Mouse (Mus musculus): ENCODE data around the gene Plcxd3.
A peak's percentile ranks its signal among the peaks of the same experiment; 100 is the strongest.

Plcxd3 gene

DNA sequence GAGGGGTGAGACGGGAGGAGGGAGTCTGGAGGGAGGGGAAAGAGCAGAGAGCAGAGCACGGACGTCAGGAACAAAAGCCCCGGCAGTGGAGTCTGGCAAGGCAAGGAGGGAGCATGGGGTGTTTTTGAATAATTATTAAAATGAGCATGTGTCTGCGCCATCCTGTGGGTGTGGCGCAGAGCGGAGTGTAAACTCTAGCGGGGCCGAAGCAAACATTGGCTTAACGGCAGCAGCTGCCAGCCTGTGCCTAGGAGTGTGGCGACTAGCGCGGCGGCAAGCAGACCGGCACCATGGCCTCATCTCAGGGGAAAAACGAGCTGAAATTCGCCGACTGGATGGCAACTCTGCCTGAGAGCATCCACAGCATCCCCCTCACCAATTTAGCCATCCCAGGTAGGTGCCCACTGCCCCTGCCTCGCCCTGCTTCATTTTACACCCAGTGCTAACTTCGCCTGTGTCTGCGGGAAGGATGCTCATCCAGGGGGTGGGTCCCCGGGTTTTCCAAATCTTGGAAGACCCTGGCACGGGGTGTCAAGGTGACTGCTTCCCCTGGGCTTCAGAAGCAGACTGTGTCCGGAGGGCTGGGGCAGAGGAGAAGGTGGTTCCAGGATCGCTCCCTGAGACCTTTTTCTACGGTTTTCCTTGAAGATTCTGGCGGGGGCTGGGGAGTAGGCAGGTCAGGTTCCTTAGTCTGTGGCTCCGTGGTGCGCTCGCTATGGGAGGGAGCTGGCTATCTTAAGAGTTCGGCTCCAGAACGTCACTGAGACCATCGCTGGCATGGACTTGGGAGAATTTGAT is at the start of gene Plcxd3:
Gene Plcxd3 (plus strand): TSS at position 69 of the 798 bp plus-strand sequence.
- peak; percentile 47 to 55 for DNase-seq (ENCODE audit: low spot score in 2 of 2)

DNA sequence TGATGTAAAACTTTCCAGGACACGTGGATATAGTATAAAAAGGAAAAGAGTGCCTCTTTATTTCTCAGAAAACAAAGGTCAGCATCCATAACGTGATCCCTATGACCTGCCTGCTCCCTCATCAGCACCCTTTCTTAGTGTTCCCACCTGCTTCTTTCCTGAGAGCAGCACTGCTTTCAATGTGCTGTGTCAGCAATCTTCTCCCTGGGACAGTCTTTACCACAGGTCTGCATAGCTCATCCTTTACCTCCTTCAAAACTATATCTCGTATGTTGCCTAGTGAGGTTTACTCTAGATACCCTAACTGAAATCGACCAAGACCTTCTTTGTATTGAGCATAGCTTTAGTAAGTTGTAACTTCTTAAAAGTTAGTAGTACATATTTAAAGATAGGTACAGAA is 43.4 kb upstream of the Plcxd3 start:
- no peak for DNase-seq (ENCODE audit: low spot score in 2 of 2)

GRCm38 (mm10) chr15:4341620-4342019 is 33.7 kb upstream of the Plcxd3 start:
- no peak for DNase-seq (ENCODE audit: low spot score in 2 of 2)

DNA sequence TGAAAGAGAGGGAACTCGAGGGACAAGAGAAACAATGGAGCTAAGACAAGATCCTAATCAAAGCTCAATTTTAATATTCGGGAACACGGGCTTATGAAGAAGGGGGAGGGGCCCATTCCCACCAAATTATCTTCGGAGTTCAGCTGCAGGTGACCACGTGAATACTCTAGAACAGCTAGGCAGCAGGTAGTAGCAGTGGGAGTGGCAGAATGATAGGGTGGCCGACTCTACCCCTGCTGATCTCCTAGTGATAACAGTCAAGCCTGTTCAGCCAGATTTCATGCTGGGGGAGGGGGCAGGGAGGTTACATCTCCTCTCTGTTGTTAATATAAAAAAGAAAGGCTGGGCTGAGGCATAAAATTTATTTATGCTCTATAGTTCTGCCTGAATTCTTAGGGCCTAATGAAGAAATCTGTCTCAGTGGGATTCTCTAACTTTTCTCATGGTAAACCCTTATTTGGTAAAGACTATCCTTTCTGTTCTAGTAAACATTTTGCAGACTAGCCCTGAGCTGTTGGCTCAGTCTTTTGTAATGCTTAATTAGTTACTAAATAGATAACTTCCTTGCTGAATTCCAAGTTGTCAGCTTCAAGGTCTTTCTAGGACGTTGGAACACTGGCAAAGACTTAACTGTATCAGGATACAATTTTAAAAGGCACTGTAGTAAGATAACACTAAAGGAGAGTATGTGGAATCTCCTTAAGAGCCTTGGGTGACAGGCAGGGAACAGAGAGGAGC is 26.3 kb upstream of the Plcxd3 start:
- DNase-seq (ENCODE audit: low spot score in 2 of 2), result no peak

DNA sequence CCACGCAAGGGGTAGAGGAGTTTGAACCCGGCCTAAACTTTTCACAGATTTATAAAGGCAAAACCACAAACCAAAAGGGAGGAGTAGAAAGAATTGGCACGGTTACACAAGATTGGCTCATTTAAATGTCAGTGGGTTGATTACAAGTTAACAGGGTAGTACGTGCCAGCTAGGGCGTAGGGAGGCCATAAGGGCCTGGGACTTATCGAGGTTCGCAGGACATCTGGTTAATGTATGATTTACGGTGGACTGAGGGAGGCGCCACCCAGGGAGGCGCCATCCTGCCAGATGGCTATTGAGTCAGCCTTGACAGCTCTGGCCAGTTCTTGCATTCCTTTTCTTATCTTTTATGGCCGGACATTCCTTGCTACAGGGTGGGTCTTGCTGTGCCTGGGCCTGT is 18.9 kb upstream of the Plcxd3 start:
- no peak for DNase-seq (ENCODE audit: low spot score in 2 of 2)

GRCm38 (mm10) chr15:4357706-4358105 is 17.6 kb upstream of the Plcxd3 start:
- DNase-seq (ENCODE audit: low spot score in 2 of 2), result no peak

GRCm38 (mm10) chr15:4367801-4368200 is 7.5 kb upstream of the Plcxd3 start:
- no peak for DNase-seq (ENCODE audit: low spot score in 2 of 2)

DNA sequence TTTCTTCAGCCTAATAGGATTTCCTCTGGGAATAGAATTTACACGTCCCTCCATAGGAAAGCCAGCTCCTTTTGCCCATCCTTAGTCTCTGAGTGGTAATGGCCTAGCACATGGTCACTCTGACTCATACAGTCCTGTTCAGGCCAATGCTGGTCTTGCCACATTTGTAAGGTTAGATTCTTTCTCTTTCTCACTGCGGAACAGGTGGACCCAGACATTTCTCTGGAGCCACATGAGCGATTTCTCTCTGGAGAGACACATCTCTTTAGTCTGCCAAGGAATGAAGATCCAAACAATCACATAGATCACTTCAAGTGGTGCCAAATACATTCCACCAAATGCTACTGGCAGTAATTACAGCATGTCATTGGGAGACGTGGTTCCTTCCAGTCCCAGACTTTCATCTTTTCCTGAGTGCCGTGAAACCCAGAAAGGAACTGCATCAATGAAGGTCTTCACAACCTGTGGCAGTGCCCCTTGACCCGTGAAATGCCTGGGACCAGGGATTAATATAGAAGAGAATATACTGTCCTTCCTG is 769 bp upstream of the Plcxd3 start:
- no peak for DNase-seq (ENCODE audit: low spot score in 2 of 2)

GRCm38 (mm10) chr15:4375031-4375422 is 264 bp upstream of the Plcxd3 start:
- no peak for DNase-seq (ENCODE audit: low spot score in 2 of 2)

DNA sequence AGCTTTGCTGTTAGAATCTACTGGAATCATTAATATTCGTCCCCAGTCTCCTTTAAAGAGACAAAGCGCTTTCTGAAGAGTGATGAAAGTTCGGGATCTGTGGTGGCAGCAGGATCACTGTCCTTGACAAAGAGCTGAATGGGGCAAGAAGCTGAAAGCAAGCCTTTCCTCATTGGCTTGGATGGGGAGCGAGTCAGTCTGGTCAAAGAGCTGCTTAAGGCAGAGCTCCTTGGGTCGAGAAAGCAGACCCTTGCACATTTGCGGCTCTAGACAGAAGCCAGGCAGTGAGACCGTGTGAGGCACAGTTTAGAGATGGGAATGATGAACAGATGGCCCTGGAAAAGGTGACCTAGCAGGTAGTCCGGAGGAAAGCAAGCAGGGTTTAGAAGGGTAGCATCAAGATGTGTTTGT is 935 bp downstream of the Plcxd3 start:
- no peak for DNase-seq (ENCODE audit: low spot score in 2 of 2)

- DNase-seq (ENCODE audit: low spot score in 2 of 2), result no peak
Observed at GRCm38 (mm10) chr15:4378766-4379165, 3.5 kb downstream of the Plcxd3 start.

GRCm38 (mm10) chr15:4387774-4388173 is 12.5 kb downstream of the Plcxd3 start:
- DNase-seq (ENCODE audit: low spot score in 2 of 2), result no peak

GRCm38 (mm10) chr15:4400096-4400495 is 24.8 kb downstream of the Plcxd3 start:
- DNase-seq (ENCODE audit: low spot score in 2 of 2), result no peak

DNA sequence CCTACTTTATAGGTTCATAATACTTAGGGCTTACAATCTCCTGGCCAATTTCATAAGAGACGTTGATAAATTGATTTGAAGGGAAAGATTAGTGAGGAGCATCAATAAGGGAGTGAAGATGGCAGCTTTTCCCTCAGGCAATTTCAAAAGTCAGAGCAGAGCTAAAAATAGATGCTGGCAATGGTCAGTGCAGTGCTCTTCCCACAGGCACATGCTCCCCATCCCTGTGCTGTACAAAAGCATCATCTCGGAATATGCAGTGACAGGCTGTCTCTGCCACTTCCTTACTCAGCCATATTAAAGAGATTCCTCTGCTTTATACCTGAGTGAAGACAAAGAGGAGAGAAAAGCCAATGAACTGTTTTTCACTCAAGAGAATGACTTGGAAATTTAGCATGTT is 36.0 kb downstream of the Plcxd3 start:
- no peak for DNase-seq (ENCODE audit: low spot score in 2 of 2)

- no peak for DNase-seq (ENCODE audit: low spot score in 2 of 2)
Observed at GRCm38 (mm10) chr15:4440081-4440480, 64.8 kb downstream of the Plcxd3 start.

- DNase-seq (ENCODE audit: low spot score in 2 of 2), result no peak
Observed at GRCm38 (mm10) chr15:4496182-4496581, 120.9 kb downstream of the Plcxd3 start.

GRCm38 (mm10) chr15:4496984-4497383 is 121.7 kb downstream of the Plcxd3 start:
- DNase-seq (ENCODE audit: low spot score in 2 of 2), result no peak

- DNase-seq (ENCODE audit: low spot score in 2 of 2), result peak in 1 of 2 experiments; percentile 30
Observed at GRCm38 (mm10) chr15:4498036-4498435, 122.7 kb downstream of the Plcxd3 start.

- DNase-seq (ENCODE audit: low spot score in 2 of 2), result no peak
Observed at GRCm38 (mm10) chr15:4503366-4503765, 128.1 kb downstream of the Plcxd3 start.

DNA sequence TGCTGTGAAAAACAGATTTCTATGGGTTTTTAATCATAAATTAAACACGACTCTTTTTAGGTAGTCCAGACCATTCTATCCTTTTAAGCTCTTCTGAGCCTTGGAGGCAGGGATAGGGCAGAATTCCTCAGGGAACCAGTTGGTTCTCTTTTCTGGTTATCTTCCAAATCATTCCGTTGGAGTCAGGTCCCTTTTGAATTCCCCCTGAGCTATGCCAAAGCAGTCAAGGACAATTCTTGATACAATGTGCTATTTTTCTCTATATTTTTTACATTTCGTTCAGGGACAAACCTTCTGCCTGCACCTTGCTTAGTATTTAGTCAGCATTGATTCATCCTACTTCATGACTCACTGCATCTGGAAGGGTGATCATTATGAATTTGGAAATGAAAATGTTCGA is 128.5 kb downstream of the Plcxd3 start:
- no peak for DNase-seq (ENCODE audit: low spot score in 2 of 2)

DNA sequence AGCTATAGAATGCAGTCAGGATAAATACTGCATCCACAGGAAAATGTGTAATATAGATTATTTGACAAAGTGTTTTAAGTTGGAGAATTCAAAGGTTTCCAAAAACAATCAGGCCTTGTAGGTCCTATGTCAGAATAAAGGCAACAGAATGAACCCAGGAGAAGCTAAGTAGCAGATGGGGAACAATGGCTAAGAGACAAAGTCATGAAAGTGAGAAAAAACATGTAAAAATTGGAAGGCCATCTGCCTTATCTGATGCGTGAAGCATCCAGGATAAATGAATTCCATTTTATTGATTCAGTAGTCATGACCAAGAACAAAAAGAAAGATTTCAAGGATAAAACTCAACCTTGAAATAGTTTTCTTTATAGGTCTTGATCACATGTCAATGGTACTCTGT is 139.4 kb downstream of the Plcxd3 start:
- no peak for DNase-seq (ENCODE audit: low spot score in 2 of 2)

- DNase-seq (ENCODE audit: low spot score in 2 of 2), result peak in 1 of 2 experiments; percentile 31
Observed at GRCm38 (mm10) chr15:4524598-4524997, 149.3 kb downstream of the Plcxd3 start.

DNA sequence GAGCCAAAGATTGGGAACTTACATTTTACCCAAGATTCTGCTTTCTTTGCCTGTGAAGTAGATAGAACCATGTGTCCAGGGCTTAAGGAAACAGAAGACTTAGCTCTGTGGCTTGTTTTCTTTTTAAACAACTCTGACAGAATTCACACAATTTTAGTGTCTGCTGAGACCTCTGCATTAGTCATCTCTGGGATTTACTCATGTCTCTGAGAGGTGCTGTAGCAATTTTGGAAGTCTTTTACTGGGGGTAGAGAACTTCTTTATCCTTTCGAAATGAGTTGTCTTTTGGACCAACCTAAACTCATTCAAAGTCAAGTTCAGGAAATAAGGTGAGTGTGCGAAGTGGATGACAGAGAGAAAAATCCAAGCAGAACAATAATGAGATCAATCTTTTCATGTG is 158.4 kb downstream of the Plcxd3 start:
- DNase-seq (ENCODE audit: low spot score in 2 of 2), result no peak
